Mouse (Mus musculus) cerebellum, adult (tissue): ENCODE results near the gene Fgfr2.

Experiments used
- ATAC-seq: cut with Nextera tagmentation; 2 replicates; pipeline ENCODE4 v1.9.2; 2017; ENCODE audit warnings: mild to moderate bottlenecking, moderate library complexity, mixed read lengths; ENCODE audit not compliant: insufficient number of reproducible peaks, low FRiP score, low TSS enrichment

The Fgfr2 gene

DNA sequence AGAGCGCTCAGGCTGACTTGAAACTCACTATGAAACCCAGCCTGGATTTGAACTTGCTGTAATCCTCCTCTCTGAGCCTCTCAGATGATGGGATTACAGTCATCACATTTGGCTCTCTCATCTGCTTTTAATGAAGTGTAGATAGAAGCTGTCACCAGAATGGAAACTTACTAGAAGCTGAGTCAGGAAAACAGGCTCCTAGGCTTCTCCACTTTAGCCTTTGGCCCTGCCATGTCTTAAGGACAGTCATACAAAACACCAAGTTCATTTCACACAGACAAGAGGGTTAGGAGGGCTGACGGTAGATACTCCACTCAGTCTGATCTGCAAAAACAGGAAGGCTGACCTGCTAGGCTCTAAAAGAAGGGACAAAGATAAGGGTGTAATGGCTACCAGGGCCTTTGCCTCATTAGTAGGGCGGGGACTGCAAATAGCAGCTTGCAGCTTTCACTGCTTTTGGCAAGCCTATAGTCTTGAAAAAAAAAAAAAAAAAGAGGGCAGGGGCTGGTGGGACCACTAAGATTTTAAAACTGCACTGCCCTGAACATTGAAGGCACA is 357.4 kb downstream of the Fgfr2 start:
- ATAC-seq: no peak

- ATAC-seq: no peak
Measured at GRCm38 (mm10) chr7:132764896-132765491, 358.2 kb downstream of the Fgfr2 start.

DNA sequence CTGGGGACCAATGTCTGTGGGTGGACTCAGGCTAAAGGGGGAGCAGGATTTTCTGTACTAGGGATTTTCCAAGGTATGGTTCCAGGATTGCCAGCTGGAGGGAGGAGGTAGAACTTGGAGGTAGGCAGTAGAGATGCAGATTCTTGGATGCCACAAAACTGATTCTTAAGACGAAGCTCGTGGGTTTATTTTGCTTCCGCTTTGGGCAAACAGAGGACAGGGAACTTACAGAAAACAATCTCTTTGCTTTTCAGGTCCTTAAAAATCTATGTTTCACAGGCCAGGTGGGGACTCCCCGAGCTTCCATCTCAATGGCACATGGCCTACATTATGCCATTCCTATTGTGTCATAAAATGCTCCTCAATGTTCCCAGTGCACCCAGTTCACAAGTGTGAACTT is 358.8 kb downstream of the Fgfr2 start:
- no peak for ATAC-seq

DNA sequence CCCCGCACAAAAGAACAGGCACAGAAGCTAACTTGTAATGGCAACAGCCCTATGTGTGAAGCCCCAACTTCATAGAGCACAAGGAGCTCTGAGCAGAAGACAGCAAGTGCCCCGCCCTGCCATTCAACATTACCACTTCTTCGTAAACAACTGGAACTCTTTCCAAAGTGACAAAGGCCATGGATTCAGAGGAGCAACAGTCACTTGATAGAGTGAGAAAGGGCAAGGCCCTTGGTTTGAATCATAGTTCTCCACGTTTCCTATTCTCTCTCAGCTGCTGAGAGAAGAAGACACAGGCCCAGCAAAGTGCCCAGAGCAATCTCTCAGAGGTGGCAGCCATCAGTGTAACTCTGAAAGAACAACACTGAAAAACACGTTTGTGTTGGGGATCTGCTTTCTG is 359.2 kb downstream of the Fgfr2 start:
- no peak for ATAC-seq

DNA sequence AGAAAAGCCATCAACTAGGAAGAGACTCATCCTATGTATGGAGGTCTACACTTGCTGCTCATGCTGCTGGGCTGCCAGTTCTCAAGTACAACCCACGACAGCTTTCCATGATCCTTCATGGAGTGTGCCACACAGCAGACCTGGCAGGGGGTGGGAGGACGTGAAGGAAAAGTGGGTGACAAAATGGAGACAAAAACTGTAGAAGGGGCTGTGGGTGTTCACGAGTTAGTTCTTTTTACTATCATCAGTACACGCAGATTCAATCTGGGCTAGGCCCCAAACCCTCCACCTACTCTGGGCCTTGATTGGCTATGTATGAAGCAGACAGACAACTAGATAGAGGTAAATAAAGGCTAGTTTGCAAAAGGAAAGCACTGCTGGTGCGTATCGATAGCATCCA is 359.8 kb downstream of the Fgfr2 start:
- no peak for ATAC-seq

DNA sequence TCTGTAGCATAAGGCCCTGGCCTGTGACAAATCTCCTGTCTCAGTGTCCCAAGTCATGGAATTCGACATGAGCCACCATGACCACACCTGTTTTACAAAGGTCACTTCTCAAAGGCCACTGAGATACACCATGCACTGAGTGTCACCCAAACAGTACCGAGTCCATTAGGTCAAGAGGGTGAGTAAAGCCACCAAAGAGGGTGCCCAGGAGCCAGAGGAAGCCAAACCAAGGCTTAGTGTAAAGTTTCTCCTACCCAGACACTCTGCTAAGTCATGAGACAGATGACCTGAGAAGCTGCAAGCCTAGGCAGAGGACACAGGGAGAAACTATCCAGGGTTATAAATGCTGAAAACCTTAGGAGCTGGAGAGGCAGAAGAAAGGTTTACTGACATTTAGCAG is 361.7 kb downstream of the Fgfr2 start:
- no peak for ATAC-seq

GRCm38 (mm10) chr7:132760589-132761180 is 362.5 kb downstream of the Fgfr2 start:
- no peak for ATAC-seq

DNA sequence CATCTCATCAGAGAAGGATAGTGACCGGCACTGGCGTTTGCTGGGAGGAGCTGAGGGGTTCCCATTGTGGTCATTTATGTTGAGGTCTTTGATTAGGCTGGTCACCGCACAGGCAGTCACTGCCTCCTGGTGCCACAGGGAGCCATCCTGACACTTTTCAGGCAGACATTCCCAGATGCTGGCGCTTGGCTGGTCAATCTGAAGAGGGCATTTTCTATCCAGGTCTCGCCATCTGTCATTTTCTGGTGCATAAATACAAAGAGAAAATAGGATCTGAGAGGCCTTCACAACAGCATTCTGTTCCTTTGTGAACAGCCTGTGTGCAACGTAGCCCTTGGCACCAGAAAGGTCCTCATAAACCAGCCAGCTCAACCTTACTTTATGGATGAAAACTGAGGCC is 363.2 kb downstream of the Fgfr2 start:
- ATAC-seq: peak; percentile 57

GRCm38 (mm10) chr7:132759405-132759891 is 363.7 kb downstream of the Fgfr2 start:
- ATAC-seq: 0 out of 2 replicates have a peak, but pooled peaks have one; percentile 26

GRCm38 (mm10) chr7:132758875-132759274 is 364.3 kb downstream of the Fgfr2 start:
- no peak for ATAC-seq

- no peak for ATAC-seq
Measured at GRCm38 (mm10) chr7:132756325-132756724, 366.8 kb downstream of the Fgfr2 start.

GRCm38 (mm10) chr7:132754389-132754750 is 368.8 kb downstream of the Fgfr2 start:
- ATAC-seq: no peak

DNA sequence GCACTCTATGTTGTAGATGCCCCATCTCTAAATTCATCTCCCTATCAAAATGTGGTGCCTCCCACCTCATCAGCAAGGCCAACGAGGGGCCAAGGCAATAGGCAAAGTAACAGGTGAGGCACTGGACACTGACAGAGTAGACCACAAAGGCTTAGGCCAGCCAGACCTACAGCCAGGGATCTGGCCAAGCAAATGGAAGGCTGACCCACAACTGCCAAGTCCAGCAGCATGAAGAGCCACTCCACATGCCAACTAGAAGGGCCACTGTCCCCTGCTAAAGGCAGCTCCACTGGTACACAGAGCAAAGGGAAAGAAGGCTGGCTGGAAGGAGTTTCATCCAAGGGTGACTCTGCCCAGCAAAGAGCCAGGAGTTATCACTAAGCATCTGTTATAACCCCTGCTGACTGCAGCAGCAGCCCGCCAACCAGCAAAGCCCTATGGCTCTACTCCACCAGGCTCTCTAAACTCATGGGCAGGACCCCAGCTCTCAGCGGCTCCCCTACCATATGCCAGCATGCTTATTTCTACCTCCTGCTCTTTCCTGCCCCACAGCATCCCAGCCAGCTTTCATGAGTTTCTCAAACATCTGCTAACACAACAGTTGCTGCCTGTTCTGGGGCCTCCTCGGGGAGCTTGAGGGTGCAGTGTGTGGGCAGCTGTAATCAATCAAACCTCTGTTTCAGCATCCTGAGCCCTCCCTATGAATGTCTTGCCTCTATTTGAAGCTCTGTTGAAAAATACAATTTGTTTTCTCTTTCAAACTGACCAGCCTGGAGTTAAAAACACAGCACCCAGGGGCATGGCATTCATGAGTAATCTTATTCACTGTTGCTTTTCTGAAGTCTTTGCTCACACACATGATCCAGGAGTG is 369.4 kb downstream of the Fgfr2 start:
- no peak for ATAC-seq

GRCm38 (mm10) chr7:132751716-132752115 is 371.4 kb downstream of the Fgfr2 start:
- ATAC-seq: no peak

- ATAC-seq: no peak
Measured at GRCm38 (mm10) chr7:132749504-132749903, 373.6 kb downstream of the Fgfr2 start.

DNA sequence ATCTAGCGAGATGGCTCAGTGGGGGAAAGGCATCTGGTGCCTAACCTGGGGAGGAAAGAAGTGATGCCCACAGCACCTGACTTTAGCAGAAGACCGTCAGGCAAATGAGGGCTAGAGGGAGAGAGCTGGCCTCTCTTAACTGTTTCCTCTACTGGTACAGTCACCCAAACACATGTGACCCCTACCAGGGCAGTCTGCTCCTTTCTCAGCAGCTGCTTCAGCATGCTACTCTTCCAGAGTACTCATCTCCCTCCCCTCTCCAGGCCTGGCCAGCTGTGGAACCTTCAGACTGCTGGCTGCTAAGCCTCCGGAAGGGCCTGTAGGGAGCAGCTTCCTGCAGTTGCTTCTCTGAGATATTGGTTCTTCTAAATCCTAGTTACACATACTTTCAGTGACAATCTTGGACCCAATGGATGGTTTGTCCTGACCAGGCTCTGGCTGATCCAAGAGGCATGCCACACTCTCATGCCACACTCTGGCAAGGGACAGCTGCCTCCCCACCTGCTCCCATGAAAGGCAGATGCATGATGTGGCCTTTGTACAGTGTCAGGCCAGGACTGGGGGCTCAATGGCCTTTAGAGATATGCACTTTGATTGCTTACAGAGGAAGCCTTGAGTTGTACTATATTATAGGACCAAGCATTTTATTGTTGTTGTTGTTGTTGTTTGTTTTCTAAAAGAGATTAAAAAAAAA is 374.9 kb downstream of the Fgfr2 start:
- ATAC-seq: no peak

- ATAC-seq: peak; percentile 36; the same call in 1 of the 2 replicates
Measured at GRCm38 (mm10) chr7:132747096-132747495, 376.1 kb downstream of the Fgfr2 start.

DNA sequence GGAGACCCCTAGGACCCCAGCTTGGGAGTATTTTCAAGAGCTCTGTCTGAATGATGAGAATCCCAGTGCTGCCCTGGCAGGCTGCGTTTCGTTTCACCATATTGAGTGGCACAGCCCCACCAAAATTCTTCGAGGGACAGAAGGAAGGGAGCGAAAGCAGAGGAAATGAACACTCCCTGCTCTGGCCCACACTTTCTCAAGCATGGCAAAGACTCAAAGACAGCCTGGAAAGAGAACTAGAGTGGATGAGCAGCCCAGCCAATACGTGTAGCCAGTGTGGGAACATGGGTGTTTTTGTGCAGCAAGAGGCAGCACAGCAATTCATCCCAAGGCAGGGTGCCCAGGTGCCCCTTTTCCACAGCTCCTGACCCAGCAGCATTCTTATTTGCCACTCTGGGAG is 380.2 kb downstream of the Fgfr2 start:
- no peak for ATAC-seq

DNA sequence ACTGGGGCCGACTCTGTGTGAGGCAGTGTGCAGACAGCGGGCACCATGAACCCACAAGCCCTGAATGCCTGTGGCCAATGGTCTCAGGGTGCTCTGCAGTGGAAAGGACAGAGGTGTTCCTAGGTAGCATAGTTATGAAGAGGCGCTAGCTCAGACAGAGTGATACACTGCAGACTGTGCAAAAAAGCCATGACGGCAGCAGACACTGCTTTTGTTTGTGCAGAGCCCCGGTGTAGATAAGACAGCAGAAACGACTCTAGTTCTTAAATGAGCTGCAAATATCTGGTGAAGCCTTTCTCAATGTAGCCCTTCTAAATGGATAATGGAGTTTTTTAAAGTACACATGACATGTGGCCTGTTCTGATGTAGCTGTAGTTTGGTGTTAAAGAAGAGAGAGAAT is 383.3 kb downstream of the Fgfr2 start:
- ATAC-seq: no peak

DNA sequence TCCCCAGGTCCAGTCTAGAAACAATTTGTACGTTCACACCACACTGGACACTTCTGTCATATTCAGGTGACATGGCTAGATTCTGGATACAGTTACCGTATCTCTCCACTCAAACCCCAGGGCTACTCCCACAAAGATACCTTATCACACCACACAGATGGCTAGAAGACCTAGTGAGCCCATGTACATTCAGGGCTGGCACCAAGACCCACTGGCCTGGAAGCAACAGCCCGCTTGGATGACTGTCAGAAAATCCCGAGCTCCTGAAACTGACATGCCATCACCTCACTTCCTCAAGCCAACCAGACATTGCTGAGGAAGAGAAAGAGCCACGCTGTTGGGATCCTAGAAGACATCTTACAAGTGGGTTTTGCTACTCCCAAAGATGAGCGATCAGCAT is 384.3 kb downstream of the Fgfr2 start:
- peak; percentile 49; the same call in 1 of the 2 replicates for ATAC-seq
